Mouse (Mus musculus): ENCODE results near the gene Gbx1. TPM values are rescaled to one million over a fixed set of nuclear protein-coding genes. Genes with fewer than 3 reads are reported as not detected.
"Not testable (repeated sequence)": the region's sequence is repeated elsewhere in the genome, so short reads cannot be mapped to it uniquely, and the experiment has no call there.

Gene Gbx1
- total RNA-seq (2014; rRNA removed), result 2.3 and 4.8 TPM in 2 replicates
- polyA plus RNA-seq (2015; fragmentation: Nextera tagmentation; extraction: Ambion mirVana), result 0.91 and 1.3 TPM in 2 replicates

DNA sequence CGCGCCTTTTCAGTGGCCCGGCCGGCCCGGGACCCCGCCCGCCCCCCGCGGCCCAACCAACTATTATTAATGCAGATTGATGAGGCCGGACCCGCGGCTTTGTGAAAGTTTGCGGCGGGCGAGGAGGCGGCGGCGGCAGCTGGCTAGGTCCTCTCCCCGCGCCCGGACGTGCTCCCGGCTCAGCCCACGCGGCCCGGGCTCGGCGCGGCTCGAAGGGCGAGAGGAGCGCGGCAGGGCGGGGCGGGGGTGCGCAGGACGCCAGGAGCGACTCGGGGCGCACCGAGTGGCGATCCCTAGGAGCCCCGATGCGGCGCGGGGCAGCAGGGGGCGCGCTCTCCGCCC, at the start of gene Gbx1:
Gene Gbx1 (minus strand): TSS at position 314 of the 342 bp plus-strand sequence.
- WGBS, result under 1% methylated on average over 44 of the region's 49 CpGs
- Histone ChIP-seq H3K27me3 (ENCODE audit: insufficient read depth, low read length) (peaks cover 57% of the 10 kb centered on the region), H3K4me1 (ENCODE audit: insufficient read depth) (no peaks in the 10 kb centered on the region), H3K27ac (ENCODE audit: low read depth, low read length) (no peak within 1 kb of the TSS), H3K9me3 (ENCODE audit: low read length) (no peaks in the 10 kb centered on the region), H3K9ac (peak within 1 kb of the TSS; percentile 43; the same call in 1 of the 2 replicates), H3K36me3 (ENCODE audit: insufficient read depth) (no peaks in the 10 kb centered on the region), H3K4me2 (ENCODE audit: low read depth) (peak within 1 kb of the TSS; percentile 88), H3K4me3 (ENCODE audit: low read depth, low read length) (peak within 1 kb of the TSS; percentile 44)
- TF ChIP-seq CTCF (IDR thresholded peaks at IDR 0.05; ENCODE audit: low read depth), result 0 out of 2 replicates have a peak, but pooled peaks have one; percentile 9
- ATAC-seq, result 0 out of 2 replicates have a peak, but pooled peaks have one; percentile 21
- no peak for DNase-seq

DNA sequence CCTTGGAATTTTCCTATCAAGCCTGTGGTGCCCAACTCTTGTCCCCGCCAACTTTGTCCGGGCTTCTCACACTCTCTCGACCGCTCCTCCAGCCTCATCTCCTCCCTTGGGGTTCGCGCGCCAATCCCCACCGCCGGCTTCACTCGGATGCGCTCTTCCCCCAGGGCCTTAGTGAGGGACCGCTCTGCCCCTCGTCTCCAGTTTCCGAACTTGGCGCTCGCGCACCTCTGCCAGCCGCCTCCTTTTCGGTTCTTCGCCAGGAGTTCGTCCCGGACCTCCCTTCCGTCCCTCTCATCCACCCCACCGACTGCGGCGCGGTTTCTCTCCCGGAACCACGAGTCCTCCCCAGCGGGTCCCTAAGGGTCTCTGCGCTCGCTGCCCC, 49.8 kb upstream of the Gbx1 start:
- H3K4me1 ChIP-seq (ENCODE audit: insufficient read depth), result peaks cover 8% of the 10 kb centered on the region; the same call in 1 of the 2 replicates
- H3K27me3 ChIP-seq (ENCODE audit: insufficient read depth, low read length), result no peaks in the 10 kb centered on the region
- TF ChIP-seq CTCF (IDR thresholded peaks at IDR 0.05; ENCODE audit: low read depth), result no peak; the same call in 1 of the 2 replicates
- peak overlapping the region; percentile 56 for H3K4me3 ChIP-seq (ENCODE audit: low read depth, low read length)
- peaks cover 31% of the 10 kb centered on the region for H3K36me3 ChIP-seq (ENCODE audit: insufficient read depth)
- peak; percentile 14 for ATAC-seq
- no peak overlapping the region for H3K27ac ChIP-seq (ENCODE audit: low read depth, low read length)
- H3K4me2 ChIP-seq (ENCODE audit: low read depth), result peak overlapping the region; percentile 83
- no peak for DNase-seq
- H3K9me3 ChIP-seq (ENCODE audit: low read length), result no peaks in the 10 kb centered on the region
- peak overlapping the region; percentile 53 for H3K9ac ChIP-seq
- 1% methylated on average over 32 of the region's 32 CpGs for WGBS

DNA sequence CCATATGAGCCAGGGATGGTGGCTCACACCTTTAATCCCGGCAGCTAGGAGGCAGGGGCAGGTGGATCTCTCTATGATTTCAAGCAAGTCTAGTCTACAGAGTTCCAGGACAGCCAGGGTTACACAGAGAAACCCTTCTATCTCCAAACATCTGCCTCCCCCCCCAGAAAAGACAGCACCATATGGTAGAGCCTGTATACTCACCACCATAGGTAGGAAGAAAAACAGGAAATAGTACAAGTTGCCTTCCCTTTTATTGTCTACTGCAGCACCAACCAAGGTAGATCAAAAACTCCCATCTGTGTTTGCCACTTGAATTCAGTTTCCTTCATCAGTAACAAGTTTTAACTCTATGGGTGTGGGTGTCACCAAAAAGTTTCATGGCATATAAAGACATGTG, 48.9 kb upstream of the Gbx1 start:
- H3K4me3 ChIP-seq (ENCODE audit: low read depth, low read length), result no peak overlapping the region
- no peak overlapping the region for H3K9ac ChIP-seq
- H3K27ac ChIP-seq (ENCODE audit: low read depth, low read length), result no peak overlapping the region
- peaks cover 40% of the 10 kb centered on the region for H3K36me3 ChIP-seq (ENCODE audit: insufficient read depth)
- no peaks in the 10 kb centered on the region for H3K27me3 ChIP-seq (ENCODE audit: insufficient read depth, low read length)
- DNase-seq (no peak), ATAC-seq (no peak)
- no peak for TF ChIP-seq CTCF (IDR thresholded peaks at IDR 0.05; ENCODE audit: low read depth)
- no peaks in the 10 kb centered on the region for H3K9me3 ChIP-seq (ENCODE audit: low read length)
- peaks cover 8% of the 10 kb centered on the region; the same call in 1 of the 2 replicates for H3K4me1 ChIP-seq (ENCODE audit: insufficient read depth)
- 83% methylated on average over 1 of the region's 1 CpGs for WGBS
- H3K4me2 ChIP-seq (ENCODE audit: low read depth), result peak overlapping the region; percentile 83; the same call in 1 of the 2 replicates

DNA sequence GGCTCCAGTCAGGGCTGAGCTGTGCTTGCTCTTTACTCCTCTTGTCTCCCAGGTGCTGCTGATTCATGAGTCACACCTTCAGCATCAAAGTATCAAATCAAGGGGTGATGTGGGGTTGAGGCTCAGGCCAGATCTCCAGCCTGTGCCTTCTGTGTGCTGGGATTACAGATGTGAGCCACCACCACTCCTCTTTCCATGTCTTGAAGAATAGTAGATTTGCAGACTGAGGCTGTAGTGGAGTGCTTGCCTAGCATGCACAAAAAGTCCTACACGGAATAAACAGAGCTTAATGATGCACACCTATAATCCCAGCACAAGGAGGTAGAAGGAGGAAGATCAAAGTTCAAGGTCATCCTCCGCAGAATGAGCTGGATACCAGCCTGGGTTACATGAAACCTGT, 29.7 kb upstream of the Gbx1 start, which contains the start of gene 4931409K22Rik:
Gene 4931409K22Rik (minus strand): TSS at position 101 of the 400 bp plus-strand sequence.
- Histone ChIP-seq H3K27me3 (ENCODE audit: insufficient read depth, low read length) (no peaks in the 10 kb centered on the region), H3K36me3 (ENCODE audit: insufficient read depth) (no peaks in the 10 kb centered on the region), H3K4me3 (ENCODE audit: low read depth, low read length) (no peak within 1 kb of the TSS), H3K4me2 (ENCODE audit: low read depth) (no peak within 1 kb of the TSS), H3K9me3 (ENCODE audit: low read length) (no peaks in the 10 kb centered on the region), H3K4me1 (ENCODE audit: insufficient read depth) (0 out of 2 replicates have a peak, but pooled peaks cover under 1% of the 10 kb centered on the region), H3K27ac (ENCODE audit: low read depth, low read length) (no peak within 1 kb of the TSS), H3K9ac (no peak within 1 kb of the TSS)
- 80% methylated on average over 2 of the region's 2 CpGs for WGBS
- ATAC-seq, result no peak
- no peak for TF ChIP-seq CTCF (IDR thresholded peaks at IDR 0.05; ENCODE audit: low read depth)
- DNase-seq, result no peak

DNA sequence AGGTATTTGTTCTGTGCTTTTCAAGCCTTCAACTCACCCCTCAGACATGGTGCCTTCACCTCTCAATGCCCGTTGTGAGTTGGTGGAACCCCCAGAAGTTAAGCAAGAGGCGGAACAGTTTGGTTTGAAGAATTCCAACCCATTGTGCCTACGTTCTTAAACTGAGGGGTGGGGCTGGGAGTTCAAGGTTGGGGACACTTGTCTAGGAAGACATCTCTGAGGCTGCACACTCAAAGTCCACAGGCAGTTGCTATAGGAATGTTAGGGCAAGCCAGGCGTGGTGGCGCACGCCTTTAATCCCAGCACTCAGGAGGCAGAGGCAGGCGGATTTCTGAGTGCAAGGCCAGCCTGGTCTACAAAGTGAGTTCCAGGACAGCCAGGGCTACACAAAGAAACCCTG, 28.3 kb upstream of the Gbx1 start:
- ATAC-seq; H3K4me1 ChIP-seq (ENCODE audit: insufficient read depth); H3K4me2 ChIP-seq (ENCODE audit: low read depth); H3K36me3 ChIP-seq (ENCODE audit: insufficient read depth); H3K9me3 ChIP-seq (ENCODE audit: low read length); H3K4me3 ChIP-seq (ENCODE audit: low read depth, low read length); DNase-seq; H3K9ac ChIP-seq; H3K27ac ChIP-seq (ENCODE audit: low read depth, low read length); H3K27me3 ChIP-seq (ENCODE audit: insufficient read depth, low read length): not testable (repeated sequence)
- WGBS, result 92% methylated on average over 7 of the region's 7 CpGs

DNA sequence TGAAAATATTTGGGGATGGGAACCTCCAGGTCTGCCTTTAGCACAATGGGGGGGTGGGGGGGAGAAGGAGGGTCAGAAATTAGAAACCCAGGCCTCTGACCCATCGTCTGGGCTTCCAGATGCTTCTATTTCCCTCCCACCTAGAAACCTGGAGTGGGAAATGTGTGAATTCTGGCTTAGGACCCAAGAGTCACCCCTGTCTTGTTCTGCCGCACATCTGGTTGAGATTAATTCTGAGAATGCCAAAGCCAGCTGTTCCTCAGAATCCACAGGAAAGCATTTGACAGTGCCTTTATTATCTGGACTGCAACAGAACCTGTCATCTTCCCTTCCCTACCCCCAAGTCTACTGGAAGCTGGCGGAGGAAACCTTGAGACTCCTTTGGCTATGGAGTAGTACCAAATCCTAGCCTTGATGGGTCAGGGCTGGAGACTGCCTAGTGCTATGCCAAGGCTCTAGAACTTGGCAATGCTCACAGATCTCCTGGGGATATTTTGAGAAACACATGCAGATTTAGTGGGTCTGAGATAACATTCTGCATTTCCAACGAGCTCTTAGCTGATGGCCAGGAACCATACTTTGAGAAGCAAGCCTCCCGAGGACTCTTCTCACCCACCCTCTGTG, 26.7 kb upstream of the Gbx1 start:
- DNase-seq, result no peak
- no peaks in the 10 kb centered on the region for H3K9me3 ChIP-seq (ENCODE audit: low read length)
- H3K4me3 ChIP-seq (ENCODE audit: low read depth, low read length), result no peak overlapping the region
- no peaks in the 10 kb centered on the region for H3K36me3 ChIP-seq (ENCODE audit: insufficient read depth)
- H3K27ac ChIP-seq (ENCODE audit: low read depth, low read length), result no peak overlapping the region
- no peak for TF ChIP-seq CTCF (IDR thresholded peaks at IDR 0.05; ENCODE audit: low read depth)
- no peak overlapping the region for H3K4me2 ChIP-seq (ENCODE audit: low read depth)
- no peak overlapping the region for H3K9ac ChIP-seq
- no peaks in the 10 kb centered on the region for H3K27me3 ChIP-seq (ENCODE audit: insufficient read depth, low read length)
- H3K4me1 ChIP-seq (ENCODE audit: insufficient read depth), result peaks cover 9% of the 10 kb centered on the region; the same call in 1 of the 2 replicates
- ATAC-seq, result no peak
- WGBS, result 79% methylated on average over 5 of the region's 5 CpGs

DNA sequence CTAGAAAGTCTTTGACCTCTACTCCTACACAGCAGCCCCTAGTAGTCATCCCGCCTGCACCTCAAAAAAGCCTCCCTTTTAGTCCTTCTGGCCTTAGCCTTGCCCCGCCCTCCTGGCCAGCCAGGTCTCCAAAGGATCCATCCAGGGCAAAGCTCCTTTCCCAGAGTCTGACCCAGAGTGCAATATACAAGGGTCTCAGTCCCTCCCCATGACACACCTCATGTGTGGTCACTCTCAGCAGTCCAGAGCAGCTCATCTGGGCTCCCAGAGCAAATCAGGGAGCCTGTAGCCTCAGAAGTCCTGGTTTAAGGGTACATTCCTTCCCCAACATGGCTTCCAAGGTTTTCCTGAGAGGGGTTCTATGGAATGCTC, 24.3 kb upstream of the Gbx1 start:
- H3K9ac ChIP-seq, result peak overlapping the region; percentile 31; the same call in 1 of the 2 replicates
- 0 out of 2 replicates have a peak, but pooled peaks have one; percentile 1 for ATAC-seq
- TF ChIP-seq CTCF (IDR thresholded peaks at IDR 0.05; ENCODE audit: low read depth), result no peak
- peaks cover 9% of the 10 kb centered on the region; the same call in 1 of the 2 replicates for H3K4me1 ChIP-seq (ENCODE audit: insufficient read depth)
- no peak for DNase-seq
- peak overlapping the region; percentile 18 for H3K4me3 ChIP-seq (ENCODE audit: low read depth, low read length)
- WGBS, result 30% methylated on average over 2 of the region's 2 CpGs
- H3K27me3 ChIP-seq (ENCODE audit: insufficient read depth, low read length), result no peaks in the 10 kb centered on the region
- no peaks in the 10 kb centered on the region for H3K36me3 ChIP-seq (ENCODE audit: insufficient read depth)
- no peaks in the 10 kb centered on the region for H3K9me3 ChIP-seq (ENCODE audit: low read length)
- peak overlapping the region; percentile 45 for H3K4me2 ChIP-seq (ENCODE audit: low read depth)
- H3K27ac ChIP-seq (ENCODE audit: low read depth, low read length), result peak overlapping the region; percentile 10; the same call in 1 of the 2 replicates

All from forebrain, postnatal 0 days (tissue).